Mouse (Mus musculus): Measurements from ENCODE around the gene Dppa5a.
"Not testable (repeated sequence)": the region's sequence is repeated elsewhere in the genome, so short reads cannot be mapped to it uniquely, and the experiment has no call there.

Dppa5a gene

DNA sequence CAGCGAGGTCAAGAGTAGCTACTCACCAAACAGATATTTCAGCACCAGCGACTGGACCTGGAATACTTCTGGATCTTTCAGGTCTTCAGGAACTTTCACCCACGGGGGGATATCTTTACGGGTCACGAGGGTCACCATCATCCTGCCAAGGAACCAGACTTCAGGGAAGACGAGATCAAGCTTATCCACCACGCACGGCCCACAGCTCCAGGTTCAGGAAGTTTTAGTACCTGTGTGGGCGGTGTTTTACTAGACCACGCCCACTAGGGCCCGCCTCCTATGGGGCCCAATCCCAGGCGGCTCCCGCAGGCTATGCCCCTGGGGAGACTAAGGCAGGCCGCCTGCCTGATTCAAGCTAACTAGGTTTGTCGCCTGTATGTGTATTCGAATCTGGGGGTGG, at the start of gene Dppa5a:
Gene Dppa5a (minus strand): TSS at position 219 of the 400 bp plus-strand sequence.
- DNase-seq (ENCODE audit: low read depth, low spot score) = not testable (repeated sequence)

DNA sequence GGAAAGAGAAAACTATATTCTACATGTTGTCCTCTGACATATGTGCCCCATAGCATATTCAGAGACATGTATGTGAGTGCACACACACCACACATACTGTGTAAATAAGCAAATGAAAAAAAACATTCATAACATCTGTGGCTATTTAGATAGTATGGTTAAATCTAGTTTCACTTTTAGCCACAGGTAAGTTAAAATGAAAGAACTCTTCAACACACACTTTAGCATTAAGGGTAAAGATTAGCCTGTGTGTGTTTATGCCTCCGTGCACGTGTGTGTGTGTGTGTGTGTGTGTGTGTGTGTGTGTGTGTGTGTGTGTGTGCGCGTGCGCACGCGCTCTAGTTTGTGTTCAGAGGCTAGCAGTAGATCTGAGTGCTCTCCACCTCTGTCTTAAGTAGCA, 33.6 kb upstream of the Dppa5a start:
- no peak for DNase-seq (ENCODE audit: low read depth, low spot score)

DNA sequence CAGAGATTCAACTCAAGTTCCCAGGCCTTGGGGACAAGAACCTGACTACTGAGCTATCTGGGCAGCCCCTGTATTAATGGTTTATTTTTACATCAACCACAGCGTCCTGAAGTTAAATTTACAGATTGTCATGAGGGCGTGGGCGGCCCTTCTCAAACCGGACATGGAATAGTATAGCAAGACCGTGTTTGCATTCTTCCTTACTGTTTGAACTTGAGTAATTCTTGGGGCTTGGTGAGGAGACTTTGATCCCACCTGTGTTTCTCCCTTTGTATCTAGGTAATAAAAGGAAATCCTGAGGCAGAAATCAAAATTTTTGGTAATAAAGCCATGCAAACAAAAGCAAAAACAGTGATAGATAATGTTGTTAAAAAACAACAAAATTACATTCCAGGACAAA, 32.6 kb upstream of the Dppa5a start:
- no peak for DNase-seq (ENCODE audit: low read depth, low spot score)

DNA sequence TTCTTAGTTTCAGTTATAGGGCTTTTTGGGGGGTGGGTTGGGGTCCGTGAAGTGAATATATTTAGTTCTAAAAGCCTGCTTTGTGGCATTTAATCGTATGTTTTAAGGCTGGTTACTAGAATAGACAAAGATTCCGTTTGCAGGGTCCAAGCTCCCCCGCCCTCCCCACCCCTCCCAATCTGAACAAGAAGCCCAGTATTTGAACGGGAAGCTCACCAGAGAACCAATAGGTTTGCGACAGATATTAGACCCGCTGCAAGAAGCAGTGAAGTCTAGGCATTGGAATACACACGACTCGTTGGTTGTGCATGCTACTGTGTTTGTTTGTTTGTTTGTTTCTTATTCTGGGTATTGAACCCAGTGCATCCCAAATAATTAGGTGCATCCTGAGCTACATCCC, 28.5 kb upstream of the Dppa5a start:
- peak; percentile 55 for DNase-seq (ENCODE audit: low read depth, low spot score)

DNA sequence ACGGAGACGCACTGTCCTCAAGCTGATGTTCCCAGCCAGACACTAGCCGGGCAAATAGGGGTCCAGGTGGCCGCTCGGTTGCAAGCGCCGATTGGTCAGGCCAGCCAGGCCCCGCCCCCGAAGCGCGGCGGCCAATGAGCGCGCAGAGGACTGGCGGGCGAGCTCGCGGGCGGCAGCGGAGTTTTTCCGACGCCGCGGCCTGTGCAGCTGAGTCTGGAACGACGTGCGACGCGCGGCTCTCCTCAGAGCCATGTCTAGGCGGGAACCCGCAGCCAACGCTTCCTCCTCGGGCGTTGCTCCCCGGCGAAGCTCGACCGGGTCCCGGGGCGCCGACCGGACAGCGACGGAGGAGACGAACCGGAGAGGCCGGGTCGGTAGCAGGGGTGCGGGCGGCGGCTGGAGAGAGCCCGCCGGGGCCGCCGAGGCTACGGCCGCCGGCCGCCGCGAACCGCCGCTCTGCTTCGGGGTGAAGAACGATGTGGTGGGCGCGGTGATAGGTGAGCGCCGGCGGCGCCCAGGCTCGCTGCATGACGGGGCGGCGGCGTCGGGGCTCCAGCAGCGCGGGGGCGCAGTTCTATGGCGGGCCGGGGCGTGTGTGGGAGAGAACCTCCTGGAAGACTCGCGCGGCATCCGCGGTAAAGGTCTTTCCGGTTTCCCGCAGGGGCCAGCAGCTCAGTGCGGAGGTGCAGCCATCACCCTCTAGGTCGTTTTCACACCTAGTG, 27.8 kb upstream of the Dppa5a start, which contains the start of gene Ddx43:
Gene Ddx43 (plus strand): TSS at position 148 of the 722 bp plus-strand sequence.
- DNase-seq (ENCODE audit: low read depth, low spot score) = peak; percentile 95

DNA sequence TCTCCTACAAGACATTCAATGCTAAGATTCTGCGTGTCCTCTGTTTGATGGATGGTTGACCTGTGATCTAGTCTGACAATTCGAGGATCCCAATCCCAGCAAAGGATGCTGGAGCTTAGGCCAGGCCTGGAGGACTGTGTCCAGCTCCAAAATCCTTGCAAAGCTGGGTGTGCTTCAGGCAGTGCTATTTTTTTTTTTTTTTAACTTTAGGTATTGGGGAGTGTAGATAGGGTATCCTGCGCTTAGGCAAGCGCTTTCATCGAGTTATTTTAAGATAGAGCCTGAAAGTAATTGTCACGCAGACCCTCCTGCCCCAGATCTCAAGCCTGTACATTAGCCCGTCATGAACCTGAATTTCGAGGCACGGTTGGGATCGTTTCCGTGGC, 27.3 kb upstream of the Dppa5a start:
- no peak for DNase-seq (ENCODE audit: low read depth, low spot score)

DNA sequence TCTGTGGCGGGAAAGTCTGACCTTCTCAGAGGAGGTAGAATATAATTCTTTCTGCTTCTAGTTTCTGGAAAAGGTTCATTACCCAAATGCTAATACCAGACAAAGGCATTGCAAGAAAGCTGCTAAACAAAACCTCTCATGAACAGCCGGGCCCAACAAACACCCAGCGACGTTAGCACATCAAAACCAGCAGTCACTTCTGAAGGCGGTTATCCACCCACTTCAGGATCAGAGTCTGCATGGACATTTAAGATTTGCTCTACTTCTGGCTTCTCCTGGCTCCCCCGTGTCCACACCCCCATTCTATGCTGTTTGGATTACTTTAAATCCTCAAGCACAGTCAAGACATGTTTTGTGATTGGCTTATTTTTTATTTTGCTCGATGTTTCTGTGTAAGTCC, 26.6 kb upstream of the Dppa5a start:
- peak; percentile 27 for DNase-seq (ENCODE audit: low read depth, low spot score)

DNA sequence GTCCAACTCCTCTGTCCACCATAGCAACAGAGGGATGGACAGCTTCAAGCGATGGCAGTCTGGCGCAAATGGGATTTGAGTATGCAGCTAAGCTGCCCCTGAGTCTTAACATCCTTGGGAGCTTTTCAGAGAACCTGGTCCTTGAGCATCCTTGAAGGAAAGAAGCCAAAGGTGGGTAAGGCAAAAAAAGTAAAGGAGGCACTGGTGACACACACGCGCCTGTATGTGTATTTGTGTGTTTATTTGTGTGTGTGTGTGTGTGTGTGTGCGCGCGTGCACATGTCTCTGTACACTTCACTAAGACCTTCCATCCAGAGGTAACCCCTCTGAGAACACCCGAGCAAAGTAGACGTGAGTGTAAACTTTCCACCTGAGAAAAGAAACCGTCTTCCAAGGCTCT, 25.8 kb upstream of the Dppa5a start:
- peak; percentile 71 for DNase-seq (ENCODE audit: low read depth, low spot score)

DNA sequence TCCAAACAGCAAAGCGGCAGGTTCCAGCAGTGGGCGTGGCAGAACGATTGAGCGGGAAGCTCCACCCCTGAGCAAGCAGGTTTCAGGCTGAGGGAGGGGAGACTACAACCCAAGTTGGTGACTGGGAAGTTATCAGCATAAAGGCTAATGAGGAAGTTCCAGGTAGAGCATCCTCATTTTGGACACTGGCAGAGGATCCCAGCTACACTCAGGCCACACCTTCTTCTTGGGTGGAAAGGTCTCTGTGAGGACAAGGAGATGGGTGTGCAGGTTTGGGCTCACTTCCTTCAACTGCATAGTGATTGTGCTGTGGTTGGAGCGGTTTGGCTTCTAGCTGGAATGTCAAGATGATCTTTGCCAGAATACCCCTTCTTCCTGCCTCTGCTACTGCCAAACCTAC, 22.0 kb upstream of the Dppa5a start:
- no peak for DNase-seq (ENCODE audit: low read depth, low spot score)

DNA sequence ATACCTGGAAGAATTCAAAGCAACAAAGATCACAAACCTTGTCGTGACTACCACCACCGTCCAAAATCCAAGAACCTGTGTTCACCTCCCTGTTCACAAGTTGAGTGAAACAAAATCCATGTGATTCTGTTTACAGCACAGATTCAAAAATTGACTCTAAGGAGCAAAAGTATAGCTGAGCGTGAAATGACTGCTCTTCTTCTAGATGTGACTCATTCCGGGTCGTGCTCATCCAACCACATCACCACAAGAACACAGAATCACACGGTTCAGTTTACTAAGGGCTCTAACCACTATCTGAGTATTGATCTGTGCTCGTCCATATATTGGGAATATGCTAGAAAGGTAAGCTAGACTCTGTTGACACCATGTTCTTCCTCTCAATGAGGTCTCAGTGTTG, 19.0 kb upstream of the Dppa5a start:
- no peak for DNase-seq (ENCODE audit: low read depth, low spot score)

DNA sequence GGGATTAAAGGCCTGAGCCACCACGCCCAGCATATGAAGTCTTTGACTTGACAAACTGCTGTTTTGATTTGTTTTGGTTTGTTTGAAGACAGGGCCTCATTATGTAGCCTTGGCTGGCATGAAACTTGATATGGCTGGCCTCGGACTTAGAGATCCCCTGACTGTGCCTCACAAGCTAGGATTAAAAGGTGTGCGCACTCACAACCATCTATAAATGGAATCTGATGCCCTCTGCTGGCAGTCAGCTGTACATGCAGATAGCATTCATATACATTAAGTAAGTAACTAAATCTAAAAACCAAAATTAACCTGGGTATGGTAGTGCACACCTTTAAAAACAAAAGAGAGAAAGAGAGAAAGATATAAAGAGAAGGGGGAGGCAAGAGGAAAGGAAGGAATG, 17.9 kb upstream of the Dppa5a start:
- peak; percentile 53 for DNase-seq (ENCODE audit: low read depth, low spot score)

DNA sequence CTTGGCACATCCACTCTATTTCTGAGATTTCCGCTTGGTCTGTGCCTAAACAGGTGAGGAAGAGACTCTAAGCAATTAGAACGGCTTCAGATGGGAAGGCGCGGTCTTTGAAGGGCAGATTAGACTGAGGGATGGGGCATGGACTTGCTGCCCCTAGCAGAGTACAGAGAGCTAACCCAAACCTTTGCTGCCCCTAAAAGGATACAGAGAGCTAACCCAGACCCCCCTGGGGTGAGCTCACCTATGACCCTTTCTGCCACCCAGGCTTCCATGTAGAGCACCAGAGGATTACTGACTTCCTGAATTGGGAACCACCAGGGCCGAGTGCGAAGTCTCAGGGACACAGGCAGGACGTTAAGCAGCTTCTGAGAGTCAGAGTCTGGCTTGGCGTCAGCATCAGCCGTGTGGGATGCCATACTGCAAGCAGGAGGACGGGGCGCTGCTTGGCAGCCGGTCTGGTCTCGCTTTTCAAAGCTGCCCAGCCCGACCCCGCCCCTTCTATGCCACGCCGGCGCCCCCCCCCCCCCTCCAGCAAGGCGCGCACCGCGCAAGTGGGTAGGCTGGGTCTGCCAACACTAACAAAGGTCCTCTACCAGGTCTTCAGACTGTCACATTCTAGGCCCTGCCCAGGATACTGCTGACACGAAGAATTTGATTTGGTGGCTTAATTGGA, 10.3 kb upstream of the Dppa5a start, which contains the start of gene Ooep:
Gene Ooep (minus strand): TSS at position 613 of the 673 bp plus-strand sequence.
- DNase-seq (ENCODE audit: low read depth, low spot score) = no peak

DNA sequence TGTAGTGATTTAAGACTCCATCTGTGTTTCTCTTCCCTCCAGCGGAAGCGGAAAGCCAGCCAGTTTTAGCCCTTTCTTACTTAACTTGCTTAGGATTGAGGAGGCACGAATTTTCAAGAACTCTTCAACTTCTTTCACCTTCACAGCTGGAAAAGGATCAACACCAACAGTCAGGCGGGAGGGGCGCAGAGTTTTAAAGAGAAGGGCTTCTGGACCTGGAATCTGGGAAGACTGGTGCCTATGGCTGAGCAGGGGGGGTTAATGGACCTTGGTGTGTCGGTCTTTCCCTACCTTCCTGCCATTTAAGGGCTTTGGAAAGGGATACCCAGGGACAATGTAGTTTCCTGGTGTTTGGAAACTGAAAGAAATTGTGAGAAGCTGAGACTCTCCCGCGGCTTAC, 9.6 kb upstream of the Dppa5a start:
- DNase-seq (ENCODE audit: low read depth, low spot score) = no peak

DNA sequence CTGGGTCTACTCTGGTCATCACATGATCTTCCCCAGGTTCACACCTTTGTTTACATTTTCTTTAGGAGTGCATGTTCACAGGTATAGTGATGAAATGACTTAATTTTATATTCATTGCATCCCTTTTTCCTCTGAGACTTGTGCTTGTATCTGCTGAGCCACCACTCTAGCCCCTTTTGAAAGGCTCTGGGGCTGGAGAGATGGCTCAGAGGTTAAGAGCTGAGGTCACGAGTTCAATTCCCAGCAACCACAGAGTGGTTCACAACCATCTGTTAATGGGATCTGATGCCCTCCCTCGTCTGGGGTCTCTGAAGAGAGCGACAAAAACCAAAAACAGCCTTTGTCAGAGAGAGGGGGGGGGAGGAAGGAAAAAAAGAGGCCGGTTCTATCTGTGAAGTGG, 7.5 kb upstream of the Dppa5a start:
- DNase-seq (ENCODE audit: low read depth, low spot score) = no peak

DNA sequence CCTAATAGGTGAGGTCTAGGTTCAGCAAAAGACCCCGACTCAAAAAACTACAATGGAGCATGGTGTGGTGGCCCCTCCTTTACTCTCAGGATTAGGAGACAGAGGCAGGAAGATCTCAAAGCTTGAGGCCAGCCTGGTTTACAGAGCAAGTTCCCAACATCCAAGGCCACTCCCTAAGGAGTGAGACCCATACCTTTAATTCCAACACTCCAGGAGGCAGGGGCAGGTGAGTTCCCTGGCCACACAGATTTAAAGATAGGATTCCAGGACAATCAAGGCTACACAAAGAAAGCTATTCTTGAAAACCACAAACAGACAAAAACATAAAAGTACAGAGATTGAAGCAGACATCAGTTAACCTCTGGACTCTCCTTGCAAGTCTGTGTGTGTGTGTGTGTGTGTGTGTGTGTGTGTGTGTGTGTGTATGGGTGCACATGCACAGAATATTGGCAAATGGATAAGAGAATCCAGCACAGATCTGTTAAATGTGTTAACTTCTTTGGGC, 7.0 kb upstream of the Dppa5a start:
- no peak for DNase-seq (ENCODE audit: low read depth, low spot score)

DNA sequence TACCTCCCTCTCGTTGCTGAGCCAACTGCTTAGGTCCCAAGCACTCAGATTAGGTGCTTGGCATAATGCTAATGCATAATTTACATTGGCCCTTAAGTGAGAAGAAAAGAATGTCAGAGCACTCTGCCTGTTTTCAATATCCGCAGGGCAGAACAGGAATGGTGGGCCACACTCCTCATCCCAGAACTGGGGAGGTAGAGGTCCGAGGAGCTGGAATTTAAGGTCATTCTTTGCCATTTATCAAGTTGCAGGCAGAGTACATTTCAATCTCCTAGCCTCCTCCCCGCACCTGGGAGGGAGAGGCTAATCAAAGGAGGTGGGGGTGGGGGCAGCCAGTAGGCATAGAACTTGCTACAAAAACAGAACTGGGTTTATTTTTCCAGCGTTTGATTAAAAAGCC, 6.4 kb upstream of the Dppa5a start:
- no peak for DNase-seq (ENCODE audit: low read depth, low spot score)

DNA sequence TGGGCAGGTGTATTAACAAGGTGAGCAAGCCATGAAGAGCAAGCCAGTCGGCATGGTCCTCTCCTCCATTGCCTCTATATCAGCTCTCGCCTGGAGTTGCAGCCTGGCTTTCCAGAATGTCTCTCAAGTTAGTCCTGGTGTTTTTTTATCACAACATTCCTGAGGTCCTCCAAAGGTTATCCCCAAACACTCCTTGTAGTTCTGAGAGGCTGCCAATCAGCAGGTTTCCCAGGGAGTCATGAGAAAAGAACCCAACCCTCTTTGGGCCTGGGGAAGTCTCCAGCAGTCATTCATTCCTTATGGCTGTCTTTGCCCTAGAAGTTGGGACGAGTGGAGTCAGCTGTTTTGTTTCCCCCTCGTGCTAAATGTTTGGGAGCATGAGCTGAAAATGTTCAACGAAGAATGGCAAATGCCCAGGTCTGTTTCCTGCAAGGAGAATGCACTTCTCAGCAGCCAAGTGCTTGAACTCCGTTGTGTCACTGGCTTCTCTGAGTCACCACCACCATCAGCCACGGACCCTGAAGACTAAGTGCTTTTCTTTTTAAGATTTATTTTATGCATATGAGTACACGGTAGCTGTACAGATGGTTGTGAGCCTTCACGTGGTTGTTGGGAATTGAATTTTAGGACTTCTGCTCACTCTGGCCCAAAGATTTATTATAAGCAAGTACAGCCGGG, 5.0 kb upstream of the Dppa5a start:
- DNase-seq (ENCODE audit: low read depth, low spot score) = no peak

DNA sequence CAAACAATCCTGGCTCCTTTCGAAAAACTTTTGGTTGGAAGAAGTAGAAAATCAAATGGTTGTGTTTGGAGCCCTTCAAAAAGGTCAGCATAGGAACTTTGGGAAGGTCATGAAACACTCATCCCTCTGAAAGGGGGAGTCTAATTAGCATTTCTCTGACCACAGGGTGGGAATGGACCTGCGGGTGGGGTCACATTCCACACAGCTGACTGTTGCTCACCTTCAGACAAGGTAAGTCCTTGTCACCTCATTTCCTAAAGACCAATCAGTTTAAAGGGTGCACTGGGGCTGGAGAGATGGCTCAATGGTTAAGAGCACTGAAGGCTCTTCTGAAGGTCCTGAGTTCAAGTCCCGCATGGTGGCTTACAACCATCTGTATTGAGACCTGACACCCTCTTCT, 3.5 kb upstream of the Dppa5a start:
- no peak for DNase-seq (ENCODE audit: low read depth, low spot score)

DNA sequence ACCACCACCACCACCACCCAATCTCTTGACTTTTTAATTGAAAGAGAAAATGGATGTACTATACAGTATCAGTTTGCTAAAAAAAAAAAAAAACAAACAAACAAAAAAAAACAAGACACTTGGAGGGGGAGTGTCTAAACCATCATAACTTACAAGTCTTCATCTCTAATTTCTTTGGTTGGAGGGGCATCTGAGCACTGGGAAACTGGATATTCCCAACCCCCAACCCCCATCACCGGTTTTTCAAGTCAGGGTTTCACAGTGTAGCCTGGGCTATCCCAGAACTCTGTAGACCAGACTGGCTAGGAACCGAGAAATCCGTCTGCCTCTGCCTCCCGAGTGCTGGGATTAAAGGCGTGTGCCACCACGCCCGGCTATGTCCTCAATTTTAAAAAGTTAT, 1.8 kb upstream of the Dppa5a start:
- DNase-seq (ENCODE audit: low read depth, low spot score) = no peak

DNA sequence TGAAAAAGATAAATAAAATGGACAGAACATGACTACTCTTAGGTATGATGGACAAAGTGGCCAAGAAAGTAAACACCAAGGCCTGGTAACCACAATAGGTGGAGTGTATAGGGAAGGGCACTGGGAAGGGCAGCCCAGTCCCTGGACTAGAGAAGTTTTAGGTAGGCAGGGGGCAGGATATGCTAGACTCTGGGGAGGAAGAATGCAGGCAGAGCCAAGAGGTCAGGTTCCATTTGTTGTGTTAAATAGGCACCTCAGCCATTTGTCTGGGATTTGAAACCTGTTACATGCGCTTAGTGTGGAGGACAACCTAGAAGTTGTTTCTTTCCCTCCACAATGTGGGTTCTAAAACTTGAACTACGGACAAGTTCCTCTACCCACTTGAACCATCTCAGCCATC, 1.4 kb upstream of the Dppa5a start:
- DNase-seq (ENCODE audit: low read depth, low spot score) = no peak

DNA sequence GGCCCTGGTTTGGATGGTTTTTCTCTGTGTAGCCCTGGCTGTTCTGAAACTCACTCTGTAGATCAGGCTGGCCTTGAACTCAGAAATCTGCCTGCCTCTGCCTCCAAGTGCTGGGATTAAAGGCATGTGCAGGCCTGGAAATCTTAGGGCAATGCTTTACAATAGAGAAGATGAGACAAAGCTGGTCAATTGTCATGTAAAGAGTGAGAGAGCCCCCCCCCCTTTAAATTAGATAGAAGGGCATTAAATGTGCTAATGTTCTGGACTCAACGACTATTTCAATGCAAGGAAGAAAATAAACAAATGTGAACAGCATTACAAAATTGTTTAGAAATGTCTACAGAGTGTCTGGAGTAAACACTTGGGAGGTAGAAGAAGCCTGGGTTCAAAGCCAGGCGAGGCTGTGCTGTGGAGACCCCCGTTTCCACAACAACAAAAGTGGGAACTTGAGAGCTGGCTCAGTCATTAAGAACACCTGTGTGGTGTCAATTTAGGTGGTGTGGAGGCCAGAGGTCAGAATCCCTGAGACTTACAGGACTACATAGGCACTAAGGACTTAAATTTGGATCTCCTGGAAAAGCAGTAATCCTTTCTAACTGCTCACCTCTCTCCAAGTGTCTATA, 805 bp upstream of the Dppa5a start:
- no peak for DNase-seq (ENCODE audit: low read depth, low spot score)

Data from A20 (cell line).